Mouse (Mus musculus) hindlimb bud, embryonic 11.5 days (tissue): Measurements from ENCODE around the gene Olfr1042.
"Not testable (repeated sequence)": the region's sequence is repeated elsewhere in the genome, so short reads cannot be mapped to it uniquely, and the experiment has no call there.

ENCODE experiments used
- DNase-seq: peaks from one replicate; pipeline ENCODE4 v3.0.0-alpha.2; 2012; ENCODE audit warnings: low read depth, low spot score; ENCODE audit errors: extremely low spot score

Olfr1042 gene

DNA sequence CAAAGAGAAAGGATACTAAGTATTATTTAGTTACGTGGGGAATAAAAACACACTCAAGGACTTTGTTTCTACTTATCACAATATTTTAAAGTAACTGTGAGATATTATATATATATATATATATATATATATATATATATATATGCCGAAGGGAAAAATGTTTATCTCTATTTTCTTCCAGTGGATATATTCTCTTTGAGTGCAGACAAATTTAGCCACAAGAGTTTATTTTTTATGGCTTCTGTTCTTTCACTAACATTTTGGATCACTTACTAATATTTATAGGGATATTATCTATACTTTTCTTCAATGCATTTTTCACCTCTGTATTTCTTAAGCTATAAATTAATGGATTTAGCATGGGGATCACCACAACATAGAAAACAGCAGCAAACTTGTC, at the start of gene Olfr1042:
Olfr1042 (minus strand) TSS at position 101 of the 400 bp plus-strand sequence.
- DNase-seq: no peak

- no peak for DNase-seq
Measured at GRCm38 (mm10) chr2:86202909-86203308, 41.3 kb upstream of the Olfr1042 start, which contains the start of gene Olfr1045. Gene Olfr1045, minus strand, starts transcription at chr2:86203009.

GRCm38 (mm10) chr2:86195863-86196262, 34.2 kb upstream of the Olfr1042 start:
- no peak for DNase-seq

- no peak for DNase-seq
Measured at GRCm38 (mm10) chr2:86185583-86185982, 23.9 kb upstream of the Olfr1042 start, which contains the start of gene Olfr52. Gene Olfr52, minus strand, starts transcription at chr2:86185683.

DNA sequence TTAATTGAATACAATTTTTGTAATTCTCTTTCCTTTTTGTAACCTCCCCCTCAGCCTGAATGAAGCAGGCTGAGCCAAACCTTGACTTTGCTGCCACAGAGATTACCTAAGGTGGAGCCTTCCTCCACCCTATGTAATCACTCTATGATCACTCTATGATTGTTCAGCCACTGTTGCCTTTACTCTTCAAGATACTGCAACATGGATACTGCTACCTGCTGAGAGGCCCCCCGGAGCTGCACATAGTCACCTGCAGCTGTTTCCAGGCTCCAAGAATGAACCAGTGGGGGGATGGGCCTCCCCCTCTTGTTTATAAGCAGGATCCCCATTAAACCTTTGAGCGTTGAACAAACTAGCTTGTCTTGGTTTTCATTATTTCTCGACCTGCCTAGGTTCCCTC, 18.3 kb upstream of the Olfr1042 start:
- DNase-seq: no peak

DNA sequence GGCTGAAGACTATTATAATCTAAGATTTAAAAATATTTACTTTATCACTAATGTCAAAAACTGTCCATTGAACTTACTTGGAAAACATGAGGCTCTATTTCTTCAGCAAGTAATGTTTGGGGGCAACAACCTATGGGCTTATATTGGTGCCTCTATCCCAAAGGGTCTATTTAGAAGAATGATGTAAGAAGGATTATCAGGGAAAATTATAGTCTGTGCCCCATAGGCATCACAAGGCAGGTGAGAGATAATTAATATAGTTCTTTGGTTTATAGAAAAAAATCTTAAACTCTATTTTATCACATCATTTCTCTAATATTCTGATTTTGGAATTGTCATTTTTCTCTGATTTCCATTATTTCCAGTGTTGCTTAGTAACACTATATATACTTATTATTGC, 16.1 kb upstream of the Olfr1042 start, which contains the start of gene Olfr1044:
Olfr1044 (minus strand) TSS at position 101 of the 400 bp plus-strand sequence.
- DNase-seq: no peak

- DNase-seq: not testable (repeated sequence)
Measured at GRCm38 (mm10) chr2:86175422-86175821, 13.8 kb upstream of the Olfr1042 start.

GRCm38 (mm10) chr2:86167422-86167821, 5.8 kb upstream of the Olfr1042 start, which contains the start of gene Olfr1043:
Gene Olfr1043, minus strand, starts transcription at chr2:86167522.
- DNase-seq: no peak

DNA sequence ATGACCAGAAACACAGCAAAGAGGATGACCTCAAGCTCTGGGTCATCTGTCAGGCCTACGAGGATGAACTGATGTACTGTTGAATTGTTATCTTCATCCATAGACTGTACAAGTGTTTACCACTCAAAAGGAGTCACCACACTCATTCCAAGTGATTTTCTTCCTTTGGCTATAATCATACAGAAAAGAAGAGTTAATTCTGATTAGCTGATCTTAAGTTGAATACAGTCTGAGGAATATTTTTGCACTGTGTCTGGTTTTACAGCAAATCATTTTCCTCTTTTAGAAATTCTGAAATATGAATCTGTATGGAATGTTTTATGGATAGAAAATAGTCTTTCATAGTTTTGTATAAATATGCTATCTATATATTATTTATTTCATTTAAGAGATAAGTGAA, 15.0 kb downstream of the Olfr1042 start, which contains the start of gene Olfr1040:
Olfr1040 (minus strand) TSS at position 101 of the 400 bp plus-strand sequence.
- no peak for DNase-seq

DNA sequence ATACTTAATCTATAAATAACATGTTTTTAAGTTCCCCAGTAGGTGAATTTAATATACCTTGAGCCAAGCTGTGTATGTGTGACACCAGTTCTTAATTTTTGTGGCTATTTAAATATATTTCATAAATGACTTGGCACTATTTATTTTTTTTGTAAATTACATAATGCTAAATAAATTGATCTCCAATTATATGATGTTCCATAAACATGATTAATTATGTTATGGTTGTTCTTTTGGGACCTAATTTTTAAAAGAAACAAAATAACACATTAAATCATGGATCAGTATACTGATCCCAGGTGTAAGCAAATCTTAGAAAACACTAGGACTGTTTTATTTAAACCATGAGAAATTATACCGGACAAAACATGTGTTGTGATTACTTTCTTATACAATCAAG, 25.8 kb downstream of the Olfr1042 start, which contains the start of gene Olfr1039:
Olfr1039 (minus strand) TSS at position 101 of the 400 bp plus-strand sequence.
- no peak for DNase-seq
